Mouse (Mus musculus): ENCODE data around the gene Tmem119.

GRCm38 (mm10) chr5:113844721-113845120, 44.4 kb upstream of the Tmem119 start:
- TF ChIP-seq EP300 (IDR thresholded peaks at IDR 0.05; ENCODE audit: low read depth), result no peak
- TF ChIP-seq CTCF (IDR thresholded peaks at IDR 0.05; ENCODE audit: low read depth), result peak; percentile 90

All from liver, embryonic 14.5 days (tissue).